Mouse (Mus musculus) liver, embryonic 16.5 days (tissue): ENCODE results near the gene 1700061G19Rik. TPM values are rescaled to one million over a fixed set of nuclear protein-coding genes. Genes with fewer than 3 reads are reported as not detected.
A peak's percentile ranks its signal among the peaks of the same experiment; 100 is the strongest.

Experiments
- ATAC-seq: fragments of 200-750 bp; cut with Nextera tagmentation; 2 replicates; pipeline ENCODE4 v1.8.0; 2017; ENCODE audit warnings: low read depth, mild to moderate bottlenecking, moderate number of reproducible peaks, moderate library complexity
- H3K27ac ChIP-seq: fragments of 300-500 bp; sonication (generic); 2 replicates; pipeline ENCODE4 v1.5.1; 2014; ENCODE audit warnings: mild to moderate bottlenecking, low read length
- H3K27me3 ChIP-seq: fragments of 300-500 bp; sonication (generic); 2 replicates; pipeline ENCODE4 v1.6.1; 2014; ENCODE audit warnings: low read depth, low read length, mixed read lengths; ENCODE audit not compliant: control insufficient read depth, insufficient read depth
- H3K36me3 ChIP-seq: fragments of 300-500 bp; sonication (generic); 2 replicates; pipeline ENCODE4 v1.6.1; 2014; ENCODE audit warnings: mild to moderate bottlenecking; ENCODE audit not compliant: control insufficient read depth, insufficient read depth
- H3K4me1 ChIP-seq: fragments of 300-500 bp; sonication (generic); 2 replicates; pipeline ENCODE4 v1.6.1; 2014; ENCODE audit warnings: low read depth, low read length, mixed read lengths; ENCODE audit not compliant: control insufficient read depth
- H3K4me2 ChIP-seq: fragments of 300-500 bp; sonication (generic); 2 replicates; pipeline ENCODE4 v1.6.1; 2014; ENCODE audit warnings: low read depth, low read length, mixed read lengths
- H3K4me3 ChIP-seq: fragments of 300-500 bp; sonication (generic); 2 replicates; pipeline ENCODE4 v1.5.1; 2014; ENCODE audit warnings: low read depth, mild to moderate bottlenecking, low read length
- H3K9ac ChIP-seq: fragments of 300-500 bp; sonication (generic); 2 replicates; pipeline ENCODE4 v1.6.1; 2014; ENCODE audit warnings: low read depth, low read length
- H3K9me3 ChIP-seq: fragments of 300-500 bp; sonication (generic); replicated peaks from 2 replicates; pipeline ENCODE4 v1.6.1; 2016; ENCODE audit warnings: low read length; ENCODE audit not compliant: control insufficient read depth
- WGBS: fragments of 180-500 bp; shearing (Covaris S2); extraction: QIAGEN DNeasy Blood & Tissue Kit; methylation state at CpG from one replicate; pipeline ENCODE4 v1.1.7; 2014; ENCODE audit not compliant: insufficient replicate concordance; 5-methylcytosine and 5-hydroxymethylcytosine counted together
- polyA plus RNA-seq: library from polyadenylated mRNA; unstranded; fragments of >200 nt; fragmentation: Nextera tagmentation; extraction: Ambion mirVana; gene quantifications from 2 replicates; pipeline ENCODE4 v1.2.1, GENCODE M21; 2015

The 1700061G19Rik gene
- polyA plus RNA-seq, 1 experiment from 2014 or later: 0.02 TPM

DNA sequence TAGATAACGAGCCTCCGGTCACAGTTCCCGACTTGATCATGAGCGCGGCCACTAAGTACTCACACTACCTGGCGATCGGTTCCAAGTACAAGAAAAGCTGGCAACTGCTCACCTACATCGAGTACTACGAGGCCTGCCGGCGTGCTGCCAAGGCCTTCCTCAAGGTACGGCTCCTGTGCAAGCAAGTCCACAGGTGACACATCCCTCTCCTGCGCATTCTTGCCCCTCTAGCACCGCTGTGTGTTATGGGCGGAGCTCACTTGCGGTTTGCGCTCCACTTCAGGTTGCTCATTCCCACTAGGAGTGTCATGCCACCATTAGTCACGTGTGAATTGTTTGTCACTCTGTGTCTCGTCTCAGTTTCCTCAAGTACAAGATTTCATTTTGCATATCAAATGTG is 2.1 kb downstream of the 1700061G19Rik start:
- no peak overlapping the region for H3K4me3 ChIP-seq
- no peak overlapping the region for H3K27ac ChIP-seq
- no peak overlapping the region for H3K4me2 ChIP-seq
- H3K9ac ChIP-seq: no peak overlapping the region
- WGBS: 83% methylated on average over 19 of the region's 19 CpGs
- no peak for ATAC-seq
- H3K27me3 ChIP-seq: no peaks in the 10 kb centered on the region
- H3K36me3 ChIP-seq: no peaks in the 10 kb centered on the region
- no peaks in the 10 kb centered on the region for H3K9me3 ChIP-seq
- H3K4me1 ChIP-seq: no peaks in the 10 kb centered on the region

DNA sequence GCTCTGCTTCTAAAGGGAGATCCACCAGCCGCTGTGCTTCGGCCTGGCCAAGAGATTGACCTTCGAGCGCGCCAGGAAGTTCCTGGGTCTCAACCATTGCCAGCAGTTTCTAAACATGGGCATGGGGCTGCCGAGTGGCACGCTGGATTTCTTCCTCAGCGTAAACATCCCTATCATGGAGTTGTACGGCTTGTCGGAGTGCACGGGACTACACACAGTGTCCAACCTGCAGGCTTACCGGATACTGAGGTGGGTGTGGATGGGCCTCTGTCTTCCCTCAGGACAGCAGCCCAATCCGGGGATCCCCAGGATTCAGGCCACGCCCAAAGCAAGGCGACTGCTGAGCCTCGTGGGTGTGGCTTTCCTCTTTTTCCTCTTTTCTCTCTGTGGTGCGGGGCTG is 8.3 kb downstream of the 1700061G19Rik start:
- Histone ChIP-seq H3K4me2 (peak overlapping the region; percentile 31), H3K27ac (no peak overlapping the region), H3K27me3 (no peaks in the 10 kb centered on the region), H3K4me1 (peaks cover 6% of the 10 kb centered on the region; the same call in 1 of the 2 replicates), H3K4me3 (no peak overlapping the region), H3K9me3 (no peaks in the 10 kb centered on the region), H3K36me3 (no peaks in the 10 kb centered on the region), H3K9ac (no peak overlapping the region)
- ATAC-seq: 0 out of 2 replicates have a peak, but pooled peaks have one; percentile 27
- 33% methylated on average over 17 of the region's 17 CpGs for WGBS

DNA sequence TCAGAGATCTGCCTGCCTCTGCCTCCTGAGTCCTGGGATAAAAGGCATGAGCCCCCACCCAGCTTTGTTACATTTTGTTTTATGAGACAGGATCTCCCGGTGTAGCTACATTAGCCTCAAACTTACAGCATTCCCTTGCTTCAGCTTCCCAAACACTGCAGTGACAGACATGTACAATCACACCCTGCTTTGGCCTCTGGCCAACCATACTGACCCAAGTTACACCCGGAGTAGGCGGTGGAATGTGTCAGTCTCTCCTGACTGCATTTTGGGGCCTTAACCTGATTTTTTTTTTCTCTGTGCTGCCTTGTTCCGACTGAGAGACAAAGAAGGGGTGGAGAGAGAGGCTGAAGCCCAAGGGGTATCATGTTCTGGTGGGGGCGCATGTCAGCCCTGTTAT is 9.1 kb downstream of the 1700061G19Rik start:
- Histone ChIP-seq H3K4me3 (no peak overlapping the region), H3K4me1 (peaks cover 6% of the 10 kb centered on the region; the same call in 1 of the 2 replicates), H3K36me3 (no peaks in the 10 kb centered on the region), H3K4me2 (no peak overlapping the region), H3K9ac (no peak overlapping the region), H3K27me3 (no peaks in the 10 kb centered on the region), H3K27ac (no peak overlapping the region), H3K9me3 (no peaks in the 10 kb centered on the region)
- 59% methylated on average over 5 of the region's 5 CpGs for WGBS
- no peak for ATAC-seq

DNA sequence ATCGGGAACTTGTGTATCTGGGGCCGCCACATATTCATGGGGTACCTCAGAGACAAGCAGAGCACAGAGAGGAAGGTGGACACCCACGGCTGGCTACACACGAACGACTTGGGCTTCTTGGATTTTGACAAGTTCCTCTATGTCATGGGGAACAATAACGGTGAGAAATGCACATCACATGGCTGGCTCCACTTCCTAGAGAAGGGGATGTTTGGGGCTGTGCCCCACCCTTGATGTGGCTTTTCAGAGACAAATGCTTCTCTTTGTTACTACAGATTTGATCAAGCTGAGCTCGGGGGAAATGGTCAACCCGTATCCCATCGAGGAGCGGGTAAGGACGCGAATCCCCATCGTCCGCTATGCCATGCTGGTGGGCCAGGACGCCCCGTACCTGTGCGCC is 9.5 kb downstream of the 1700061G19Rik start:
- no peak for ATAC-seq
- H3K4me3 ChIP-seq: no peak overlapping the region
- H3K27me3 ChIP-seq: no peaks in the 10 kb centered on the region
- no peak overlapping the region for H3K9ac ChIP-seq
- no peak overlapping the region for H3K27ac ChIP-seq
- no peaks in the 10 kb centered on the region for H3K36me3 ChIP-seq
- H3K4me2 ChIP-seq: no peak overlapping the region
- H3K9me3 ChIP-seq: no peaks in the 10 kb centered on the region
- peaks cover 6% of the 10 kb centered on the region; the same call in 1 of the 2 replicates for H3K4me1 ChIP-seq
- WGBS: 62% methylated on average over 17 of the region's 17 CpGs

DNA sequence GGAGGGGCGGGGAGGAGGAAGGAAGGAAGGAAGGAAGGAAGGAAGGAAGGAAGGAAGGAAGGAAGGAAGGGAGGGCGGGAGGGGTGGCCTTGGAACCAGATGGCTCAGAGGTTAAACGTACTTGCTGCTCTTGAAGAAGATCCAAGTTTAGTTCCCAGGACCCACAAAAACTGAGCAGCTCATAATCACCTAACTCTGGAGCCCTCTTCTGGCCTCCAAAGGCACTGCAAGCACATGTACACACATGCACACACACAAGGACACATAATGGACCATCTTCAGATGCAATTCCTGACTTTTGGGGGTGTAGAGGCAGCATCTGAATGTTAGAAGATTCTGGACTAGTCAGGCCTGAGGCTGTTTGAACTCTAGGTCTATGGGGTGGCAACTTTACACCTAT is 12.8 kb downstream of the 1700061G19Rik start:
- Histone ChIP-seq H3K4me3 (no peak overlapping the region), H3K27me3 (no peaks in the 10 kb centered on the region), H3K9me3 (no peaks in the 10 kb centered on the region), H3K4me2 (no peak overlapping the region), H3K4me1 (peaks cover 6% of the 10 kb centered on the region; the same call in 1 of the 2 replicates), H3K9ac (no peak overlapping the region), H3K27ac (no peak overlapping the region), H3K36me3 (peaks cover 3% of the 10 kb centered on the region; the same call in 1 of the 2 replicates)
- 73% methylated on average over 2 of the region's 3 CpGs for WGBS
- no peak for ATAC-seq

DNA sequence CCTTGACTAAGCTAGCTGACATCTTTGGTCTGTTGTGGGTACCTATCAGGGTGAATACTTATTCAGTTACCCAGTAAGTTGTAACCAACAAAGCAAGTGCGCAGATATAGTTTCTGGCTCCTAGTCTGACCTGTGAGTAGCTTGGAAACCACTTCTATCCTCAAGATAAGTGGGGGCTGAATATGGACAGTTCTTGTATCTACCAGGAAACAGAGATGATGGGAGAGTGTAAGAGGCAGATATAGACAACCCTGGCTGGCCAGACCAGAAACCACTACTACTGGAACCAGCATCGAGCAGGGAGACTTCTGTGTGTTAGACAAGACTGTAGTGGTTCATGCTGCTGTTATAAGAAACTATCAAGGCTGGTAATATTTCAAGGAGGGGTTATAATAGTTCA is 14.7 kb downstream of the 1700061G19Rik start:
- WGBS: 34% methylated on average over 2 of the region's 2 CpGs
- no peak for ATAC-seq
- Histone ChIP-seq H3K4me3 (no peak overlapping the region), H3K9ac (no peak overlapping the region), H3K27ac (no peak overlapping the region), H3K4me1 (no peaks in the 10 kb centered on the region), H3K4me2 (no peak overlapping the region), H3K36me3 (peaks cover 10% of the 10 kb centered on the region), H3K27me3 (no peaks in the 10 kb centered on the region), H3K9me3 (no peaks in the 10 kb centered on the region)

DNA sequence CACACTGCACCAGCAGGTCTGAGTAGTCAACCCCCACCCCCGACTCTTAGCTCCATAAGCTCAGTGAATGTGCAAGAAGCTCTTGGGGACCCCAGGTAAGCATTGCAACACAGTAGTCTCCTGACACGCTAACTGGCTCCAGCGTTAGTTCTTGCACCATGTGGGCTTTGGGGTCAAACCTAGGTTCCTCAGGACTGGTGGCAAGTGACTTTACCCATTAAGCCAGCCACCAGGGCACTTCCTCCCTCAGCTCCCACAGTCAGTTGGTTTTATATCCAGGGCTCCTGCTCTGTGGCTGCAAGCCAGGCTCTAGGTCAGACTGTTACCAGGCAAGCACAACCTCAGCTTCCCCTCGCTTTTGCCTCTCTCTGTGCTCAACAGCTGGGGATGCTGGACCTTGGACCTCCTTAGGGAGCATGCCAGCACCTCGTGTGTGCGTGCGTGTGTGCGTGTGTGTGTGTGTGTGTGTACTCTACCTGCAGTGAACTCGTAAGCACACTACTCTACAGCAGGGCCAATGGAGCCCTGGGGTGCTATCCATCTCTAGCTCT is 20.2 kb downstream of the 1700061G19Rik start:
- Histone ChIP-seq H3K9me3 (no peaks in the 10 kb centered on the region), H3K36me3 (peaks cover 13% of the 10 kb centered on the region), H3K27me3 (no peaks in the 10 kb centered on the region), H3K4me3 (no peak overlapping the region), H3K4me2 (no peak overlapping the region), H3K27ac (no peak overlapping the region), H3K9ac (no peak overlapping the region), H3K4me1 (no peaks in the 10 kb centered on the region)
- 78% methylated on average over 9 of the region's 9 CpGs for WGBS
- ATAC-seq: no peak

DNA sequence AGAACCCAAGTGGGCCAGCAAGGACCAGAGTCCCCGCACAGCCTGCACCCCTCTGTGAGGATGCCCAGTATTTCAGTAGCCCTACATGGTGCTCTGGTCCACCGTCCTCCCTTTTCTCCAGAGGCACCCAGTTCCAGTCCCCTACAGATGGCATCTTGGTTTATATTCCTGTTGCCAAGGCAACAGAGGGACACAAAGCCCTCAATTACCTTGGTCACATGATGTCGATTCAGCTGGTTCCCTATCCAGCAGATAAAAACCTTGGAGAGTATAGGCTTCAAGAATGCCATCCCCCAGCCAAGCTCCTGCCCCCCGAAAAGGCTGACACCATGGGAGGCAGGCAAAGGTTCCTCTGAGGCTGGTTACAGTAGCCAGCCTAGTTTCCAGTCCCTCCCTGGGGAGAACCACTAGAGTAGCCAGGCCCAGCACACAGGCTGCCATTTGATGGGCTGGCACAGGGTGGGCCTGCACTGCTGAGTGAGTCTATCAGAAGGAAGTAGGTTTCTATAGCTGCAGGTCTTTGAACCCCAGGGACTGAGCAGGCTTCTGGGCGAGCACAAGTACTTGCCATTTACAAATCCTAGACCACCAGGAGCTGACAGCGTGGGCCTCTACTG is 21.3 kb downstream of the 1700061G19Rik start:
- H3K9me3 ChIP-seq: no peaks in the 10 kb centered on the region
- no peak for ATAC-seq
- no peak overlapping the region for H3K4me2 ChIP-seq
- H3K27me3 ChIP-seq: no peaks in the 10 kb centered on the region
- H3K4me3 ChIP-seq: no peak overlapping the region
- no peak overlapping the region for H3K9ac ChIP-seq
- no peak overlapping the region for H3K27ac ChIP-seq
- H3K36me3 ChIP-seq: peaks cover 13% of the 10 kb centered on the region
- 69% methylated on average over 6 of the region's 6 CpGs for WGBS
- no peaks in the 10 kb centered on the region for H3K4me1 ChIP-seq

DNA sequence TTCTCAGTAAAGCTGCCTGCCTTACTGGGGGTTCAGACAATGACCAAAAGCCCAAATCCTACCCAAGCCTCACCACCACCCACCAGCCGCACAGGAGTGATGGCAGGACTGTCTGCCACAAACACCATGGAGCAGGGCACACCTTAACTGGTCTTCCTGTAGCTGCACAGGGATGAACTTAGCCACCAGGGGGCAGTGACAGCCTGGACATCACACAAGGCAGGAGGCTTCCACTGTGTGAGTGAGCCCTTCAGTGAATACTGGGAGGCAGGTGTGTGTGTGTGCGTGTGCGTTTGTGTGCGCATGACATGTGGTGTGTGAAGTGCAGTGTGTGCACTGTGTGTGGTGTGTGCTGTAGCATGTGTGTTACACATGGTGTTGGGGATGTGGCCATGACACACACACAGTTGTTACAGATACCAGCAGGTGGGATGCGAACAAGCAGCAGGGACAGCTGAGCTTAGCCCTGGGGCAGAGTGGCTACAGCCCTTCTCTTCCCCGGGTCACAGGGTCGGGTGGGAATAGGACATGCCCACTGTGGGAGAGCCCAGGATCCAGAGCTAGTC is 22.4 kb downstream of the 1700061G19Rik start:
- Histone ChIP-seq H3K27me3 (no peaks in the 10 kb centered on the region), H3K36me3 (peaks cover 13% of the 10 kb centered on the region), H3K27ac (no peak overlapping the region), H3K4me1 (no peaks in the 10 kb centered on the region), H3K9me3 (no peaks in the 10 kb centered on the region), H3K4me3 (no peak overlapping the region), H3K9ac (no peak overlapping the region), H3K4me2 (no peak overlapping the region)
- ATAC-seq: peak; percentile 74
- WGBS: 71% methylated on average over 7 of the region's 7 CpGs
